Mouse (Mus musculus) embryonic facial prominence, embryonic 14.5 days (tissue): ENCODE data around the gene Umod. TPM values are rescaled to one million over a fixed set of nuclear protein-coding genes. Genes with fewer than 3 reads are reported as not detected.

Experiments used
- polyA plus RNA-seq: library from polyadenylated mRNA; unstranded; fragments of >200 nt; fragmentation: Nextera tagmentation; extraction: Ambion mirVana; gene quantifications from 2 replicates; pipeline ENCODE4 v1.2.1, GENCODE M21; 2014

Gene Umod
- polyA plus RNA-seq, 1 experiment from 2014 or later: 0.13 TPM

Other genes with a start within 250 kb of the Umod start
- not detected in 2 replicates for gene Gp2, start 20.0 kb downstream of the Umod start, polyA plus RNA-seq
- 0.15 and 0.20 TPM in 2 replicates for gene Acsm5, start 40.2 kb upstream of the Umod start, polyA plus RNA-seq
- gene Pdilt, start 44.2 kb upstream of the Umod start, polyA plus RNA-seq: not detected in 2 replicates
- not detected in 2 replicates for gene Acsm2, start 75.1 kb upstream of the Umod start, polyA plus RNA-seq
- 0.37 and 0.47 TPM in 2 replicates for gene Acsm1, start 127.7 kb upstream of the Umod start, polyA plus RNA-seq
- 8.9 and 9.6 TPM in 2 replicates for gene Acsm4, start 210.7 kb upstream of the Umod start, polyA plus RNA-seq
- gene Thumpd1, start 241.5 kb upstream of the Umod start, polyA plus RNA-seq: 65.3 and 82.7 TPM in 2 replicates